Mouse (Mus musculus) kidney, embryonic 16.5 days (tissue): ENCODE measurements around the gene Armc9. TPM values are rescaled to one million over a fixed set of nuclear protein-coding genes. Genes with fewer than 3 reads are reported as not detected.

Experiments used
- ATAC-seq: fragments of 200-750 bp; cut with Nextera tagmentation; 2 replicates; pipeline ENCODE4 v1.8.0; 2017; ENCODE audit warnings: moderate TSS enrichment; ENCODE audit not compliant: low FRiP score, low TSS enrichment
- H3K27ac ChIP-seq: fragments of 300-500 bp; sonication (generic); 2 replicates; pipeline ENCODE4 v1.5.1; 2014; ENCODE audit warnings: low read length
- H3K27me3 ChIP-seq: fragments of 300-500 bp; sonication (generic); 2 replicates; pipeline ENCODE4 v1.6.1; 2014; ENCODE audit warnings: low read length, control low read depth, mixed read lengths; ENCODE audit not compliant: insufficient read depth
- H3K36me3 ChIP-seq: fragments of 300-500 bp; sonication (generic); 2 replicates; pipeline ENCODE4 v1.6.1; 2014; ENCODE audit warnings: low read length, control low read depth, mixed read lengths; ENCODE audit not compliant: insufficient read depth
- H3K4me1 ChIP-seq: fragments of 300-500 bp; sonication (generic); 2 replicates; pipeline ENCODE4 v1.6.1; 2014; ENCODE audit warnings: low read length, control low read depth, mixed read lengths; ENCODE audit not compliant: insufficient read depth
- H3K4me2 ChIP-seq: fragments of 300-500 bp; sonication (generic); replicated peaks from 2 replicates; pipeline ENCODE4 v1.6.1; 2014; ENCODE audit warnings: low read depth, low read length
- H3K4me3 ChIP-seq: fragments of 300-500 bp; sonication (generic); 2 replicates; pipeline ENCODE4 v1.5.1; 2014; ENCODE audit warnings: mild to moderate bottlenecking, low read length
- H3K9ac ChIP-seq: fragments of 300-500 bp; sonication (generic); replicated peaks from 2 replicates; pipeline ENCODE4 v1.6.1; 2014; ENCODE audit warnings: low read length
- H3K9me3 ChIP-seq: fragments of 300-500 bp; sonication (generic); 2 replicates; pipeline ENCODE4 v1.6.1; 2016; ENCODE audit warnings: low read length, control low read depth
- WGBS: fragments of 180-500 bp; shearing (Covaris S2); extraction: QIAGEN DNeasy Blood & Tissue Kit; methylation state at CpG from one replicate; pipeline ENCODE4 v1.1.7; 2014; 5-methylcytosine and 5-hydroxymethylcytosine counted together
- polyA plus RNA-seq: library from polyadenylated mRNA; unstranded; fragments of >200 nt; fragmentation: Nextera tagmentation; extraction: Ambion mirVana; gene quantifications from 2 replicates; pipeline ENCODE4 v1.2.1, GENCODE M21; 2015

Armc9 gene
- polyA plus RNA-seq, 1 experiment from 2014 or later = 26.2 TPM

- no peak overlapping the region for H3K9ac ChIP-seq
- no peaks in the 10 kb centered on the region for H3K27me3 ChIP-seq
- no peak overlapping the region for H3K4me2 ChIP-seq
- H3K4me3 ChIP-seq = no peak overlapping the region
- WGBS = 94% methylated on average over 1 of the region's 1 CpGs
- ATAC-seq = no peak
- H3K27ac ChIP-seq = no peak overlapping the region
- peaks cover 21% of the 10 kb centered on the region for H3K36me3 ChIP-seq
- no peaks in the 10 kb centered on the region for H3K9me3 ChIP-seq
- no peaks in the 10 kb centered on the region for H3K4me1 ChIP-seq
Measured at GRCm38 (mm10) chr1:86211498-86211897, 56.9 kb downstream of the Armc9 start.

DNA sequence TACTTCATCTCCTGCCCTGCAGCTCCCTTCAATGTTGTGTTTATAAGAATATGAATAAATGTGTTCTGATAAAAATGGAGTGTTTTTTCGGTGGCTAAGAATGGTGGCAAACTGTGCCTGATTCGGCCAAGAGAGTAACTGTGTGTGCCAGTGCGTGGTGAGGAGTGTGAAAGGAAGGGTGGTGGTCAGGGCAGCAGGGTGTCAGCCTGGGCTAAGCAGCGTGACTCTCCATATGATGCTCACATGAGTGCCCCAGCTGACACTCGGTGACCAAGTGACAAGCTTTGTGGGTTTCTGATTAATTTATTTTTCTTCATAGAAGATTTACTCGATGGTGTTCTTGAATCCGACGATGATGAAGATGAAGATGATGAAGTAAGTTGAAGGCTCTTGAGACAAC is 58.2 kb downstream of the Armc9 start:
- Histone ChIP-seq H3K9ac (no peak overlapping the region), H3K4me3 (no peak overlapping the region), H3K27ac (no peak overlapping the region), H3K36me3 (peaks cover 17% of the 10 kb centered on the region), H3K4me2 (no peak overlapping the region), H3K9me3 (no peaks in the 10 kb centered on the region), H3K27me3 (no peaks in the 10 kb centered on the region), H3K4me1 (no peaks in the 10 kb centered on the region)
- 90% methylated on average over 8 of the region's 8 CpGs for WGBS
- no peak for ATAC-seq

GRCm38 (mm10) chr1:86214158-86214557 is 59.6 kb downstream of the Armc9 start:
- 5% methylated on average over 1 of the region's 1 CpGs for whole genome bisulfite sequencing
- peaks cover 8% of the 10 kb centered on the region; the same call in 1 of the 2 replicates for H3K4me1 ChIP-seq
- no peak overlapping the region for H3K9ac ChIP-seq
- peaks cover 5% of the 10 kb centered on the region; the same call in 1 of the 2 replicates for H3K36me3 ChIP-seq
- ATAC-seq = peak; percentile 83
- no peak overlapping the region for H3K27ac ChIP-seq
- H3K27me3 ChIP-seq = no peaks in the 10 kb centered on the region
- H3K4me2 ChIP-seq = no peak overlapping the region
- H3K4me3 ChIP-seq = no peak overlapping the region
- H3K9me3 ChIP-seq = no peaks in the 10 kb centered on the region

GRCm38 (mm10) chr1:86215297-86215696 is 60.7 kb downstream of the Armc9 start:
- Histone ChIP-seq H3K4me2 (no peak overlapping the region), H3K9me3 (no peaks in the 10 kb centered on the region), H3K27me3 (no peaks in the 10 kb centered on the region), H3K27ac (no peak overlapping the region), H3K4me3 (no peak overlapping the region), H3K36me3 (peaks cover 5% of the 10 kb centered on the region; the same call in 1 of the 2 replicates), H3K9ac (no peak overlapping the region), H3K4me1 (peaks cover 8% of the 10 kb centered on the region; the same call in 1 of the 2 replicates)
- WGBS = 97% methylated on average over 1 of the region's 1 CpGs
- no peak for ATAC-seq

DNA sequence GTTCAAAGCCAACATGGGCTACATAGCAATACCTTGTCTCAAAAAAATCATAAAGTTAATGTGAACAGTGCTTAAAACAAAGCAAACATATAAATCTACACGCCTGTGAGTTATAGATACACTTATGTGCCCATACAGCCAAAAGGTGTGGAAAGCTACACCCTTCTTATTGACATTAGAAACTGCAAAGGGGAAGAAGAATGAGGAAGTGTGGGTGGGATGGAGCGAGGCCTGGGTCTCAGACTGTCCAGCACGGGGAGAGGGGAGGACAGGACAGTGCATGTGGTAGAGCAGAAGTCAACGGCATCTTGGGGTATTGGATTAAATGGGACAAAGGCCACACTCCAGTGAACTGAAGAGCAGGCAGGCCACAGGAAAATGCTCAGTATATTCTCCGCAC is 61.8 kb downstream of the Armc9 start:
- WGBS = 70% methylated on average over 5 of the region's 5 CpGs
- H3K9ac ChIP-seq = no peak overlapping the region
- no peak overlapping the region for H3K4me3 ChIP-seq
- no peaks in the 10 kb centered on the region for H3K27me3 ChIP-seq
- ATAC-seq = no peak
- H3K27ac ChIP-seq = no peak overlapping the region
- H3K9me3 ChIP-seq = no peaks in the 10 kb centered on the region
- H3K4me1 ChIP-seq = peaks cover 8% of the 10 kb centered on the region; the same call in 1 of the 2 replicates
- H3K4me2 ChIP-seq = no peak overlapping the region
- peaks cover 5% of the 10 kb centered on the region; the same call in 1 of the 2 replicates for H3K36me3 ChIP-seq

GRCm38 (mm10) chr1:86217976-86218375 is 63.4 kb downstream of the Armc9 start:
- H3K36me3 ChIP-seq = peaks cover 5% of the 10 kb centered on the region; the same call in 1 of the 2 replicates
- H3K9ac ChIP-seq = no peak overlapping the region
- 36% methylated on average over 6 of the region's 6 CpGs for WGBS
- ATAC-seq = no peak
- peaks cover 8% of the 10 kb centered on the region; the same call in 1 of the 2 replicates for H3K4me1 ChIP-seq
- no peaks in the 10 kb centered on the region for H3K9me3 ChIP-seq
- H3K4me2 ChIP-seq = no peak overlapping the region
- H3K27ac ChIP-seq = no peak overlapping the region
- no peak overlapping the region for H3K4me3 ChIP-seq
- H3K27me3 ChIP-seq = no peaks in the 10 kb centered on the region

- no peaks in the 10 kb centered on the region for H3K27me3 ChIP-seq
- no peak overlapping the region for H3K4me3 ChIP-seq
- H3K36me3 ChIP-seq = no peaks in the 10 kb centered on the region
- 78% methylated on average over 6 of the region's 6 CpGs for WGBS
- H3K4me2 ChIP-seq = no peak overlapping the region
- H3K4me1 ChIP-seq = no peaks in the 10 kb centered on the region
- no peak overlapping the region for H3K9ac ChIP-seq
- no peak overlapping the region for H3K27ac ChIP-seq
- no peaks in the 10 kb centered on the region for H3K9me3 ChIP-seq
- ATAC-seq = no peak
Measured at GRCm38 (mm10) chr1:86225195-86225594, 70.6 kb downstream of the Armc9 start.

- Histone ChIP-seq H3K9me3 (no peaks in the 10 kb centered on the region), H3K4me1 (no peaks in the 10 kb centered on the region; the same call in 1 of the 2 replicates), H3K4me2 (no peak overlapping the region), H3K27me3 (no peaks in the 10 kb centered on the region), H3K4me3 (no peak overlapping the region), H3K36me3 (no peaks in the 10 kb centered on the region), H3K27ac (no peak overlapping the region), H3K9ac (no peak overlapping the region)
- no peak for ATAC-seq
- 86% methylated on average over 8 of the region's 8 CpGs for WGBS
Measured at GRCm38 (mm10) chr1:86228653-86229052, 74.1 kb downstream of the Armc9 start.

DNA sequence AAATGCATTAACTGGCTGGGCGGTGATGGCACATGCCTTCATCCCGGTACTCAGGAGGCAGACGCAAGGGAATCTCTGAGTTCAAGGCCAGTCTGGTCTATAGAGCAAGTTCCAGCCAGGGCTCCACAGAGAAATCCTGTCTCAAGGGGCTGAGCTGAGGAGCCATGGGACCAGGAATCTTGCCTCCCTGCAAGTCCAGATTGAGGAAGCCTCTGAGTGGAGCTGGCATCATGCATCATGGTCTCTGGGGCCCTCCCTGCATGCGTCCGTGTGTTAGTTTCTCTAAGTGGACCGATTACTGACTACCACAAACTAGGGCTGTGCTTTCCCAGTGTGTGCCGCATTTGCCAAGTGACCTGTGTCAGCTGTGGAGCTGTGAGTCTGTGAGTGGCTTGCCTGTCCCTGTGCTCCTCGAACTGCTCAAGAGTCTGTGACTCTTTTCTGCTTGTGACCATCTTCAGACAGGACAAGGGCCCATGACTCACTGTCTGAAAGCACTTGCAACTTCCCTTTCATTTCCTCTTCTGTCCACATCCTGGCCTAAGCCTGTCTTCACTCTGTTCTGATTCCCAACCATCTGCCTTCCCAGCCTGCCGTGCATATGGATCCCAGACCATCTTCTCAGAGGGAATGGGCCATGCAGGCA is 74.7 kb downstream of the Armc9 start:
- Histone ChIP-seq H3K9ac (no peak overlapping the region), H3K36me3 (no peaks in the 10 kb centered on the region), H3K4me1 (no peaks in the 10 kb centered on the region; the same call in 1 of the 2 replicates), H3K27ac (no peak overlapping the region), H3K27me3 (no peaks in the 10 kb centered on the region), H3K4me2 (no peak overlapping the region), H3K4me3 (no peak overlapping the region), H3K9me3 (no peaks in the 10 kb centered on the region)
- 84% methylated on average over 9 of the region's 9 CpGs for WGBS
- ATAC-seq = no peak

DNA sequence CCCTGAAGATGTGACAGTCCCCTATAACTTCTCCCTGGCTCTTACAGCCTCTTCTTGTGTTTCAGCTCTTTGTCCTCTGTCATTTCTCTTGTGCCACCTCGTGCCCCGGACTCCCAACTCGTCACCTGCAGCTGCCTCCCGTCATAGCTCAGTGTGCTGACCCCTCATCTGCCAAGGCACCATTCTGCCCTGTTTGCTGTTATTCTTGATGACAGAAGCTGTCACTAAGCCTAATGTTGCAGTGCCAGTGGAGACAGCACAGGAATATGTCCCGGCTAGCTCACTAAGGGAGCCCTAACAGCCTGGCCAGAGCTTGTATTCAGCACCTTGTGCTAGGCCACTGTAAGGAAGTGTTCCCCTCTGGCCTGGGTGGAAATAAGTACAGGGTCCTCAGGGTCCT is 78.1 kb downstream of the Armc9 start:
- H3K27ac ChIP-seq = peak overlapping the region; percentile 45; the same call in 1 of the 2 replicates
- WGBS = 61% methylated on average over 5 of the region's 5 CpGs

More for the DNA sequence above, 78.1 kb downstream of the Armc9 start:
- Histone ChIP-seq H3K4me3 (no peak overlapping the region), H3K27me3 (no peaks in the 10 kb centered on the region), H3K9ac (no peak overlapping the region), H3K9me3 (no peaks in the 10 kb centered on the region), H3K4me1 (no peaks in the 10 kb centered on the region; the same call in 1 of the 2 replicates), H3K36me3 (no peaks in the 10 kb centered on the region), H3K4me2 (no peak overlapping the region)
- no peak for ATAC-seq
